Mouse (Mus musculus) brain, embryonic 14.5 days (tissue): ENCODE results near the gene Trmt112.

ENCODE experiments used
- CTCF ChIP-seq: fragments of 200-500 bp; IDR thresholded peaks from 2 replicates; pipeline ENCODE4 v1.5.1; 2012; ENCODE audit warnings: inconsistent platforms, mild to moderate bottlenecking, moderate library complexity, borderline replicate concordance; ENCODE audit not compliant: insufficient read depth, insufficient read length; ENCODE audit errors: extremely low read depth
- POLR2A ChIP-seq: fragments of 200-500 bp; IDR thresholded peaks from 2 replicates; pipeline ENCODE4 v1.6.1; 2012; ENCODE audit warnings: mild to moderate bottlenecking, inconsistent platforms, borderline replicate concordance; ENCODE audit not compliant: poor library complexity, insufficient read depth, insufficient read length, severe bottlenecking; ENCODE audit errors: extremely low read depth

DNA sequence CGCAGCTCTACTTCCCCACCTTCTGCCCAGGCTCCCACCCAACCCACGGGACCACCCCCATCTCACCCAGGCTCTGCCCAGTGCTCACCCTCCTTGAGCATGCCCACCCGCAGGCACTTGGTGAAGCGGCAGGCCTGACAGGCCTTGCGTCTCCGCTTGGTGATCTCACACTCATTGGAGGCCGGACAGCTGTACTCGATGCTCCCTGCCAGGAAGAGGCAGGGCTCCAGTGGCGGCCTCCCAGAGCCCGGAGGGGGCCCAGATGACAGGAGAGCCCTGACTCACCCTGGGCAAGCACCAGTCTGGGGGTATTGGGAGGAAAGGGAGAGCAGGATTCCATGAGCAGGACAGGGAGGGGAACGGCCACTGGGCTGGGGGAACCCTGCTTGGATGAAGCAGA, 4.5 kb downstream of the Trmt112 start:
- TF ChIP-seq CTCF = no peak
- no peak for TF ChIP-seq POLR2A
